Mouse (Mus musculus) urinary bladder, postnatal 36 days (tissue): ENCODE data around the gene Hspb3.
A peak's percentile ranks its signal among the peaks of the same experiment; 100 is the strongest.

Source experiments
- DNase-seq, 2 experiments: peaks; one replicate each; pipeline ENCODE4 v3.0.0; 2022; ENCODE audit warnings: low spot score in 2 of 2, mixed read lengths in 1 of 2

Gene Hspb3

GRCm38 (mm10) chr13:113635799-113636222 lies 27.7 kb downstream of the Hspb3 start:
- no peak for DNase-seq

DNA sequence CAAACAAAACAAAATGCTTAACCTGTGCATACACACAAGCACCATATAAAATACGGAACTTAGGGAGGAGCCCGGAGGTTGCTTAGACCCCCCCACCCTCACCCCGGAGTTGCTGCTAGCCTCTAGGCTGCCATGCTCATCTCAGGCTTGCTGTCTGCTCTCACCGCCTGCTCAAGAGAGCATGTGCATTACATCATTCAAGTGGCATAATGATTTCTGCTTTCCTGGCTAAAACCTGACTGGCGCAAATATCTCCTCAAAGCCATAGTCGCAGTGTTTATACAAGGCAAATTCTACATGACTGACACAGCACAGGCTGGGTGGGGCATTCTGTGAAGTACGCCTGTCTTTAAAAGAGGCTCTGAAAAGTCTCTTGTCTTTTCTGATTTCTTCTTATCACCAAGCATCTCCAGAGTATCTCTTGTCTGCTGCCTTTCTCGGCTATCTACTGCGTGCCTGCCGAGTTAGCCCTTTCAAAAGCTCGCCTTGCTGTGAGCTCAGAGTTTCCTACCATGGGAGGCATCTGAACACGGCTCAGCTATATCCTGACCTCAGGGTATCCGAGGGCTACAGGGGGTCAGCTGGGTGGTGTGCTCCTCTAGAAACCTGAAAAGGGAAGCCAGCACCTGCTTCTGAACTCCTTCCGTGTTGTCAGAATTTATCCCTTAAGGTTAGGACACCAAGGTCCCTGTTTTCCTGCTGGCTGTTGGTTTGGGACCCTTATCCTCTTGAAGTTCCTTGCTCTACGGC lies 28.6 kb downstream of the Hspb3 start:
- DNase-seq, result no peak

DNA sequence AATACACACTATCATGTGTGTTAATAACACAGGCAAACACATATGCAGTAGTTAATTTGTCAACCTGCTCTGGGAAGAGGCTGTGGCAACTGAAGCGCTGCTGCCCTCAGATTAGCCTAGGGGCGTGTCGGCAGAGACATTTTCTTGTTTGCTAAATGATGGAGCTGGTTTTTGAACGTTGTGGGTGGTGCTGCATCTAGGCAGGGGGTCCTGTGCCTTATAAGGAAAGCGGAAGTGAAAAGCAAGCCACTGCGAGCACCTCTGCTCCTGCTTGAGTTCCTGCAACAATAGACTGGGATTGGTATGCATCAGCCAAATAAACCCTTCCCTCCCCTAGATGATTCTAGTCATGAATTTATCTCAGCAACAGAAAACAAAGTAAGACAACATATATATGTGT lies 31.0 kb downstream of the Hspb3 start:
- no peak for DNase-seq

- no peak for DNase-seq
These were observed 35.9 kb downstream of the Hspb3 start for GRCm38 (mm10) chr13:113627601-113628000.

DNA sequence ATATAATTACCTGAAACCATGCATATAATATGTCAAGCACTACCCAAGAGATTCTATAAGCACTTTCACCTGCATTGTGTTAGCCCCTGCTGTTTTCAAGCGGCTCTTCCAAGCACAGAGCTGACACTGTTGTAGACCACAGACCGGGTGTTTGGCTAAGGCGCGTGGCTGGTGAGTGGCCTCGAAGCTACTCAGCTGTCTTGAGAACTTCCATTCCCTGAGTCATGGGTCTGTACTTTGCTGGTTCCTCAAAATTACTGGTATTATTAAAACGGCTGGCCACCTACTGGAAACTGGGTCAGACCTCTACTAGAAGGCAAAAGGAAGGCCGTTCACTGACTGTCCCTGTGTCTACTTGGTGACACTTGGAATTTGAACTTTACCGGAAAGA lies 40.6 kb downstream of the Hspb3 start:
- DNase-seq, result no peak

DNA sequence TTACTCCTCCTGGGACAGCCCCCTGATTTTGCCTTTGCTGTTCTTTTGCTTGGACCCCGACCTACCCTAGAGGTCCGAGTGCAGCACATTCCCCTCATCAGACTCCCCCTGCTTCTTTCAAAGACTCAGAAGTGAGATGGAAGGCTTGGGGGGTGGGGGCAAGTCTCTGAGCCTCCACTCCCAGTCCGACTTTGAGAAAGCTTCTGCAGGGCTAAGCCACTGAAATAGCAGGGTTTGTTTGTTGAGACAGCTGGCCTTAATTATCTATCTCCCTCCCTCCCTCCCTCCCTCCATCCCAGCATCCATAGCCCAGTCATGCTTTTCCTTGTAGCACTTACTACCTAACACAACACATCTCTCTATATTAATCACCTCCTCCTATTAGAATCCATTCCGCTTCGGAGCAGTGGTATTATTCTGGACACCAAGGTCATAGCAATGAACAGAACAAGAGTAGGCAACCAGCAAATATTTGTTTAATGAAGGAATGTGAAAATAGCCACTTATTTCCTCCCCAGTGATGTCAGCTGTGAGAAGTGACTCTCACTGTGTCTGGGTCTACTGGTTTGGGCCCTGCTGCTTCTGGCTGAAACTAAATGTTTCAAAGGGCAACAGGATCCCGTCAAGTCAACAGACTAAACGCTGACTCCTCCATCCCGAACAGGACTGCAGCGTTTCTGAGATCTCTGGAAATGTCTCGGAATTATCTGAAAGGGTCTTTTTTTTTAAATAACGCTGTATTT lies 41.2 kb downstream of the Hspb3 start:
- no peak for DNase-seq

- DNase-seq, result no peak
These were observed 44.5 kb downstream of the Hspb3 start for GRCm38 (mm10) chr13:113619003-113619402.

GRCm38 (mm10) chr13:113617891-113618823 lies 45.3 kb downstream of the Hspb3 start, which contains the start of gene Snx18:
Gene Snx18 (minus strand): TSS chr13:113618564.
- DNase-seq, result peak; percentile 85 to 91

DNA sequence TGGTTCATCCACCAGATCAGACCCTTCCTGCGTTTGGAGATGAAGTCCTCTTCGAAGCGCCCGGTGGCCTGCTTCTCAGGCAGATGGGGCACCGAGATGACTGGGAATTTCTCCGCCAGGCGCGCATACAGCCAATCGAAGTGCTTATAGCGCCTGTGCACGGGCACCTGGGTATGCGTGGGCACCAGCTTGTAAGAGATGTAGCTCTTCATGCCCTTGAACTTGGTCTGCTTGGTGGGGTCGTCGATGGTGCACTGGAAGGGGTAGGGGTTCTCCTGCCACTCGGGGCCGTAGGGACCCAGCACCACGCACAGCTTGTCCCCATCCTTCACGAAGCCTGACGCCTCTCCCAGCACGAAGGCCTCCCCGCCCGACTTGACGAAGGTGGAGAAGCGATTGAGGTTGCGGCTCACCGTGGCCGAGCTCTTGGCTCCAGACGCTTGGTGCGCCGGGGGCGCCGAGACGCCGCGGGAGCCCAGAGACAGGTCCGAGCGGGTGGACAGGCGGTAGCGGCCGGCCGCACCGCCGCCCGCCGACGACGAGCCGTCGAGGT lies 46.1 kb downstream of the Hspb3 start:
- no peak for DNase-seq

DNA sequence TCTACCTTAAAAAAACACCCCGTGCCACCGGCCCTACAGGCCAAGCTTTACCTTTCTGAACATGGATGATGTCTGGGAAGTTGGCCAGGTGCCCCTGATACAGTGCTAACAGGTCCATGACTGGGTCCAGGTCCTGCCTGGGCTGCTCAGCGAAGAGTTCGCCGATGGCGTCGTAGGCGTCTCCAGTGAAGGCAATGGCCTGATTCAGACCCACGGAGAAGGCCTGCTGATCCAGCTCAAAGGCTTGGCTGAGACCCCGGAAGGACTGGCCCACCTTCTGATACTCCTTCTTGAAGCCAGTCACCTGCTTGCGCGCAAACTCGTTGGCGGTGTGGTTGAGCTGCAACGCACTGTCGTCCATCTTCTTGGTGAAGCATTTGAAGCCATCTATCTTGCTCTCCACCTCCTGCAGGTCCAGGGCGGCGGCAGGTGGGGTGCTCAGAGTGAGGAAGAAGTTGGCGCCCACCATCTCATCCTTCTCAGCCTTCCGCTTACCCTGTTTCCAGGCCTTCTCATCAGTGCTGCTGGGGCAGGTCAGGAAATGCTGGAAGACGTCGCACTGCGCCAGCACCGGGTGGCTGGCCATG lies 46.6 kb downstream of the Hspb3 start:
- DNase-seq, result no peak

GRCm38 (mm10) chr13:113615971-113616671 lies 47.4 kb downstream of the Hspb3 start:
- DNase-seq, result no peak

GRCm38 (mm10) chr13:113615546-113615941 lies 47.9 kb downstream of the Hspb3 start:
- peak in 1 of 2 experiments; percentile 42 for DNase-seq

DNA sequence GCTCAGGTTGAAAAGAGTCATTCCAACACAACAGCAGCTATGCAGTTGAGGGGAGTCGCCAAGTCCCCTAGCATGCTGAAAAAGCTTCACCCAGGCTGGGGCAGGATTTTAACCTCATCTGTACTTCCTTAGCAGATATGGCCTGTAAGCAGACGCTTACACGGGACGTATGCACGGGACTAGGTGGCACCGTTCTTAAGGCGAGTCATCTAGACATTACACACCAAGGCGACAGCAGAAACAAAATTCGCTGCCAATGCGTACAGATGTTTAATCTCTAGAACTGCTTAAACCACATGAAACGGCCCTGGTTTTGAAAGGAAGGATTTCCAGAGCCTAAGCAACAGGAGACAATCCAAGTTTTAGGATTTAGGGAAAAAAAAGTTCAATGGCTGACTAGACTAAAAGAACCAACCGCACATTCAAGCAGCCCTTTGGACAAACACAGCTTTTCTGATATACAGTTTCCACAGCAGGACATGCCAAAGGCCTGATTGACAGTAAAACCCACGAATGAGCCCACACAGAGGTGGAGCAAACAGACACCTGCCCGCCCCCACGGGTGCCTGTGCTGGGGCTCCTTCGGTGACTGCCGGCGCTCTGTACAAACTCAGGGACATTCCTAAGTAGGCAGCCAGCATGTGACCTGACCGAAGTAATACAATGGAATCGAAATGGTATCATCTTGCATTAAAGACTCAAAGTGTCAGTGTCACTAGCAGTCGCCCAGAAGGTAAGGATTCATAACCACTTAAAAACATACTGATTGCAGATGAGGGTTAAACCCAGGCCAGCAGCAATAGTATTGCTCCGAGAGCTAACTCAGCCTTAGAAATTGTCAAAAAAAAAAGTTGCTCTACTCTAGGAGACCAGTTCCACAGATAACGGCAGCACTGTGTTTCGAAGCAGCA lies 48.6 kb downstream of the Hspb3 start:
- peak; percentile 75 to 81 for DNase-seq

GRCm38 (mm10) chr13:113613882-113614281 lies 49.6 kb downstream of the Hspb3 start:
- DNase-seq, result no peak

DNA sequence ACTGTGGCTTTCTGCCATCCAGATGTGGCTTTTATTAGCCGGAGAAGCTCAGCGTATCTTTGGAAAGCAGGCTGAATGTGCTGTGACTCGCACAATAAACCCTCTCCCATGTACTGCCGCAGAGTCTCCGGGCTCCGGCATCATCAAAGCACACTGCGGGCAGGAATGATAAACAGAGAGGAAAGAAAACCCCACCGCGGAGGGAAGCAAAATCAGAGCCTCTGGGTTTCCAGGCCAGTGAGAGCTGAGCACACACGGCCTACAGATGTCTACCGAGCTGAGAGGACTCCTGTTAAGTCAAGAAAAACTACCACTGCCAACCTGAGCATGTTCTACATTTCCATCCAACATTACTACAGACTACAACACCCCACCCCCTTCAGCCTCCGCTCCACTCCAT lies 50.1 kb downstream of the Hspb3 start:
- DNase-seq, result no peak
